Mouse (Mus musculus): ENCODE measurements around the gene Wdfy3.

- TF ChIP-seq EP300 (optimal IDR thresholded peaks at IDR 0.05): no peak
- no peak for TF ChIP-seq CTCF (IDR thresholded peaks at IDR 0.05; ENCODE audit: low read depth)
These were observed 277.1 kb downstream of the Wdfy3 start for GRCm38 (mm10) chr5:101792665-101793064.

All from stomach, postnatal 0 days (tissue).